Mouse (Mus musculus) kidney, postnatal 0 days (tissue): ENCODE results near the gene Sapcd1. TPM values are rescaled to one million over a fixed set of nuclear protein-coding genes. Genes with fewer than 3 reads are reported as not detected.

ENCODE experiments used
- ATAC-seq: fragments of 200-750 bp; cut with Nextera tagmentation; replicated peaks from 2 replicates; pipeline ENCODE4 v1.8.0; 2017; ENCODE audit warnings: low read depth, moderate number of reproducible peaks, moderate TSS enrichment, moderate library complexity; ENCODE audit not compliant: low FRiP score
- DNase-seq: peaks from one replicate; pipeline ENCODE4 v3.0.0-alpha.2; 2016; ENCODE audit warnings: low spot score
- H3K27ac ChIP-seq: fragments of 300-500 bp; sonication (generic); 2 replicates; pipeline ENCODE4 v1.5.1; 2014; ENCODE audit warnings: mild to moderate bottlenecking
- H3K27me3 ChIP-seq: fragments of 300-500 bp; sonication (generic); 2 replicates; pipeline ENCODE4 v1.6.1; 2014; ENCODE audit warnings: low read length, mixed read lengths; ENCODE audit not compliant: insufficient read depth
- H3K36me3 ChIP-seq: fragments of 300-500 bp; sonication (generic); 2 replicates; pipeline ENCODE4 v1.6.1; 2014; ENCODE audit warnings: low read length, mixed read lengths; ENCODE audit not compliant: insufficient read depth
- H3K4me1 ChIP-seq: fragments of 300-500 bp; sonication (generic); replicated peaks from 2 replicates; pipeline ENCODE4 v1.6.1; 2014; ENCODE audit warnings: antibody characterized with exemption, low read length, mixed read lengths; ENCODE audit not compliant: insufficient read depth
- H3K4me2 ChIP-seq: fragments of 300-500 bp; sonication (generic); 2 replicates; pipeline ENCODE4 v1.6.1; 2014; ENCODE audit warnings: mild to moderate bottlenecking, low read length, moderate library complexity, mixed read lengths
- H3K4me3 ChIP-seq: fragments of 300-500 bp; sonication (generic); replicated peaks from 2 replicates; pipeline ENCODE4 v1.5.1; 2014; ENCODE audit warnings: low read depth, low read length
- H3K9ac ChIP-seq: fragments of 300-500 bp; sonication (generic); 2 replicates; pipeline ENCODE4 v1.6.1; 2014; ENCODE audit warnings: low read depth, low read length
- H3K9me3 ChIP-seq: fragments of 300-500 bp; sonication (generic); replicated peaks from 2 replicates; pipeline ENCODE4 v1.6.1; 2016; ENCODE audit warnings: low read length, inconsistent platforms, mixed read lengths
- CTCF ChIP-seq: IDR thresholded peaks from 2 replicates; pipeline ENCODE4 v1.5.1; 2016; ENCODE audit warnings: antibody characterized with exemption, low read depth, mild to moderate bottlenecking, moderate library complexity
- WGBS: fragments of 180-500 bp; shearing (Covaris S2); extraction: QIAGEN DNeasy Blood & Tissue Kit; methylation state at CpG from one replicate; pipeline ENCODE4 v1.1.7; 2014; 5-methylcytosine and 5-hydroxymethylcytosine counted together
- polyA plus RNA-seq: library from polyadenylated mRNA; unstranded; fragments of >200 nt; fragmentation: Nextera tagmentation; extraction: Ambion mirVana; gene quantifications from 2 replicates; pipeline ENCODE4 v1.2.1, GENCODE M21; 2015

The Sapcd1 gene
- polyA plus RNA-seq, 1 experiment from 2014 or later, result 3.7 TPM

DNA sequence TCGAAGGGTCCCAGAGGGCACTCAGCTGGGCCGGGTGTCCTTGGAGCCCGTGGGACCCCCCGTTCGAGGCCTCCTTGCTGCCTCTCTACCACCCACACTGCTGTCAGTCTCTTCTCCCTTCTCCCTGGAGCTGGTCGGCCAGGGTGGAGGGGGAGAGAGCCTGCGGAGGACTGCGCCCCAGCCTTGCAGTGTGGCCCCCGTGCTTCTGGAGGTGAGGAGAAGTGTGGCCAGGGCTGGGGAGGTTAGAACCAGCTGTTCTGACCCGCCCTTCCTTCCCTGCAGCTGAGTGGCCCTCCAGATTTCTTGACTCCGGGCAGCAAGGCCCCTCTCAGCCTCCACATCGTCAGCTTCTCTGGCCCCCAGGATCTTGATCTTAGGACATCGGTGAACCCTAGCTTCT is 3.6 kb downstream of the Sapcd1 start:
- Histone ChIP-seq H3K4me2 (no peak overlapping the region), H3K9me3 (no peaks in the 10 kb centered on the region), H3K9ac (no peak overlapping the region), H3K36me3 (no peaks in the 10 kb centered on the region), H3K4me1 (no peaks in the 10 kb centered on the region), H3K27ac (no peak overlapping the region), H3K27me3 (no peaks in the 10 kb centered on the region), H3K4me3 (no peak overlapping the region)
- no peak for TF ChIP-seq CTCF
- no peak for DNase-seq
- 62% methylated on average over 13 of the region's 13 CpGs for WGBS
- ATAC-seq, result no peak

DNA sequence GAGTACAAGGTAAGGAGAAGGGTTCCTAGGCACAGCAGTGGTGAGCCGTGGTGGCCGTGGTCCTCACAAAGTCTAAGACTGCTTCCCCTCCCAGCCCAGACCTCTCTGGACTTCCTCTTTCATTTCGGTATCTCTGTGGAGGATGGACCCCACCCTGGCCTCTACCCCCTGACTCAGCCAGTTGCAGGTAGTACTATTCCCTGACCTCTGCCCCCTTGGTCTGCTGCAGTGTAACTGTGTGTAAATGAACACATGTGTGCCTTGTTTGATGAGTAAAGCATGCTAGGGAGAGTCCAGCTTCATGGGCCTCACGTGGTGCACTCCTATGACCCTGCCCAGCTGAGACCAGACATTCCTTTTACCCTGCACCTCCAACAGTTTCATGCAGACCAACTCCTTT is 4.1 kb downstream of the Sapcd1 start:
- Histone ChIP-seq H3K4me1 (no peaks in the 10 kb centered on the region), H3K9me3 (no peaks in the 10 kb centered on the region), H3K36me3 (no peaks in the 10 kb centered on the region), H3K27me3 (no peaks in the 10 kb centered on the region), H3K27ac (no peak overlapping the region), H3K4me3 (no peak overlapping the region), H3K9ac (no peak overlapping the region), H3K4me2 (no peak overlapping the region)
- ATAC-seq (no peak), DNase-seq (no peak)
- 74% methylated on average over 4 of the region's 4 CpGs for WGBS
- no peak for TF ChIP-seq CTCF

DNA sequence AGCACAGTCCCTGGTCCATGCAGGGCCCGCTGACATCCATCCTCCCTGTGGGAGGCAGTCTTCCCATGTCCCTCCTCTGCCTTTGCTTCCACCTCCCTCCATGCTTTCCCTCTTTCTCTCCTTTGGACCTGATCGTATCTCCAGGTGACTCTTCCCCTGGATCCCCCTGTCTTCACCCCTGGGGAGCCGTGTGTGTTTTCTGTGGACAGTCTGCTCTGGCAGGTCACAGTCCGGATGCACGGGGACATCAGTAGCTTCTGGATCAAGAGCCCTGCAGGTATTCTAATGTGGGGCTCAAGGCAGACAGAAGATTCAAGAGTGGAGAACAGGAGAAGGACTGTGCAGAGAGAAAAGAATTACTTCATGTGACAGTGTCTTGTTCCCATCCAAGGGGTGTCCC is 4.6 kb downstream of the Sapcd1 start:
- no peak for ATAC-seq

DNA sequence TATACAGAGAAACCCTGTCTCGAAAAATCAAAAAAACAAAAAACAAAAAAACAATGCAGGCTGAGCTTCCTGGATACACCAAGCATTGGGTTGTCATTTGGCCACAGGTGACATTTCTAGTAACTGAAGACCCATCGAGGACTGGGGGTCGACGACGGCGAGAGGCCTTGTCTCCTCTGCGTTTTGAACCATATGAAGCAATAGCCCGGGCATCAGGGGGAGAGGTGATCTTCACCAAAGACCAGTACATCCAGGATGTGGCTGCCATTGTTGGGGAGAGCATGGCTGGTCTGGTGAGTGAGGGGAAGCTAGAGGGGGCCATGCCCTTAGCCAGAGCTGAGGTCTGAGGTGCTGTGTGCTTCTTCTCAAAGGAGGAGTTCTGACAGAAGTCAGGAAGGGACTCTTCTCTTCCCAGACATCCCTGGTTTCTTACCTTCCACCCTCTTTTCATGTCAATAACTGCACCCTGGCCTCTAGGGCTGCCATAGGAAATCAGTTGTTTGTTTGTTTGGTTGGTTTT is 5.2 kb downstream of the Sapcd1 start:
- 0 out of 2 replicates have a peak overlapping the region, but pooled peaks have one; percentile 71 for H3K27ac ChIP-seq
- no peak for DNase-seq

More for the DNA sequence above, 4.6 kb downstream of the Sapcd1 start:
- no peak for DNase-seq
- H3K4me3 ChIP-seq, result no peak overlapping the region
- no peaks in the 10 kb centered on the region for H3K4me1 ChIP-seq
- H3K36me3 ChIP-seq, result no peaks in the 10 kb centered on the region
- H3K27me3 ChIP-seq, result no peaks in the 10 kb centered on the region
- no peak overlapping the region for H3K4me2 ChIP-seq
- no peaks in the 10 kb centered on the region for H3K9me3 ChIP-seq
- TF ChIP-seq CTCF, result no peak
- H3K9ac ChIP-seq, result no peak overlapping the region
- WGBS, result 82% methylated on average over 5 of the region's 5 CpGs
- no peak overlapping the region for H3K27ac ChIP-seq

DNA sequence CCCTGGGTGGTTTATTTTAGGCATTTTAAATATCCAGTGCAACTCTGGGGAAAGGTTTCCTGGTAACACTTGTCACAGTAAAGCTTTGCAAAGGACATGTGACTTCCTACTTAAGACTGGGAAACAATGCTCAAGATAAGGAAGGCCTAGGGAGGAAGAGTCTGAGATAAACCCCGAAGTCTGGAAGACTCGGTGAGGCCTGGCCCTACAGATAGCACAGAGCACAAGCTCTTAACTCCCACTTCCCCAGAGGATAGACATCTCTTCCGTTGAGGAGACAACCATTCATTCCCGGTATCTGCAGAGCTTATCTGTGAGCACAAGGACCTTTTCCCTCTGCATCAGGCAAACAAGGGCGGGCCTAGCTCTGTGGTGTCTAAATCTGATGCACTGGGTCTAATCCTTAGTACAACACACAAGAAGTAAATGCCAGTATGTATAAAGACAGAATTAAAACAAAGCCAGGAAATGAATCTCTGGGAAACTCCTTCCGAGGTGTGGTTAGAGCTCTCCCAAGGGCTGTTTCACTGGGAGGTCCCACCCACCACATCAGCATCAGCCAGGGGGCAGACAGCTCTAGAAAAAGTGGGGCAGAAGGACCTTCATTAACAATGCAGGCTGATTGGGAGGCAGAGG is 5.9 kb downstream of the Sapcd1 start:
- Histone ChIP-seq H3K4me2 (no peak overlapping the region; the same call in 1 of the 2 replicates), H3K27ac (peak overlapping the region; percentile 71), H3K36me3 (no peaks in the 10 kb centered on the region), H3K4me1 (no peaks in the 10 kb centered on the region), H3K9me3 (no peaks in the 10 kb centered on the region), H3K9ac (no peak overlapping the region), H3K4me3 (no peak overlapping the region), H3K27me3 (no peaks in the 10 kb centered on the region)
- peak; percentile 33; the same call in 1 of the 2 replicates for TF ChIP-seq CTCF
- peak; percentile 54 for DNase-seq
- WGBS, result 50% methylated on average over 6 of the region's 6 CpGs
- no peak for ATAC-seq

More for the DNA sequence above, 5.2 kb downstream of the Sapcd1 start:
- H3K4me3 ChIP-seq, result no peak overlapping the region
- H3K4me1 ChIP-seq, result no peaks in the 10 kb centered on the region
- ATAC-seq, result no peak
- WGBS, result 94% methylated on average over 8 of the region's 8 CpGs
- H3K4me2 ChIP-seq, result no peak overlapping the region
- TF ChIP-seq CTCF, result no peak
- H3K9ac ChIP-seq, result no peak overlapping the region
- no peaks in the 10 kb centered on the region for H3K27me3 ChIP-seq
- no peaks in the 10 kb centered on the region for H3K9me3 ChIP-seq
- H3K36me3 ChIP-seq, result no peaks in the 10 kb centered on the region

DNA sequence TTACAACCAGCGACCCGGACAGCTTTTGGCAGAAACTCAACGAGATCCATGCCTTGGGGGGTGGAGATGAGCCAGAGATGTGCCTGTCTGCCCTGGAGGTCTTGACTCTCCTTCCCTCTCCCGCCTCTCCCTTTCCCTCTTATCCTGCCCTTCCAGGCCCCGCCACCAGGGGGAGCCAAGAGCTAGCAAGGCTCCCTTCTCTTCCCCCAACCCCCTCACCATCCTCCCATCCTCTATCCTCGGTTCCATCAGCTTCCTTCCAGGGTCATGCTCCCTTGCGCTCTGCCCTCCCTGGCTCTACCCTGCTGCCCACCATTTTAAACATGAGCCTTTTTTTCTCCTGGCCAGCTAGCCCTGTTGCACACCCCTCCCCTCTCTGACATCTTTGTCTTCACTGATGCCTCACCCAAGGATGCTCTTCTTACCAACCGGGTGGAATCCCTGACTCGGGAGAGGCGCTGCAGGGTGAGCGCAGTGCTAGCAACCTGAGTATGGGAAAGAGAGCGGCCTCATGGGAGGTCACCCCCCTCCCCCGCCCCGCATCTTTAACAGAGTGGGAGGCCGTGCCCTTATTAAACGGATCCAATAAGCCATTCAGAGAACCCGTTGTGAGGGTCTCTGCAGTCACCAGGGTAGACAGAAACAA is 6.5 kb downstream of the Sapcd1 start:
- Histone ChIP-seq H3K9ac (no peak overlapping the region), H3K27ac (peak overlapping the region; percentile 71), H3K27me3 (no peaks in the 10 kb centered on the region), H3K4me1 (no peaks in the 10 kb centered on the region), H3K36me3 (0 out of 2 replicates have a peak, but pooled peaks cover 2% of the 10 kb centered on the region), H3K4me2 (no peak overlapping the region; the same call in 1 of the 2 replicates), H3K9me3 (no peaks in the 10 kb centered on the region), H3K4me3 (no peak overlapping the region)
- peak; percentile 100 for TF ChIP-seq CTCF
- DNase-seq, result peak; percentile 91
- 8% methylated on average over 17 of the region's 17 CpGs for WGBS
- peak; percentile 31; the same call in 1 of the 2 replicates for ATAC-seq
